Mouse (Mus musculus) heart, postnatal 25 days (tissue): ENCODE measurements at regions not wholly inside any gene's neighbourhood (a gene's known extent, or its start where the extent isn't known, plus 50 kb on each side); places are given as distances from the start of the nearest gene placed in this dataset.
"Not testable (repeated sequence)": the region's sequence is repeated elsewhere in the genome, so short reads cannot be mapped to it uniquely, and the experiment has no call there.

Source experiments
- DNase-seq: peaks from one replicate; pipeline ENCODE4 v3.0.0; 2022; ENCODE audit warnings: low spot score
- intact Hi-C: fragments of 180-260 bp; cut with DNase I; formaldehyde crosslinking; loops from one replicate; pipeline ENCODE4 v1.15.1; 2025

DNA sequence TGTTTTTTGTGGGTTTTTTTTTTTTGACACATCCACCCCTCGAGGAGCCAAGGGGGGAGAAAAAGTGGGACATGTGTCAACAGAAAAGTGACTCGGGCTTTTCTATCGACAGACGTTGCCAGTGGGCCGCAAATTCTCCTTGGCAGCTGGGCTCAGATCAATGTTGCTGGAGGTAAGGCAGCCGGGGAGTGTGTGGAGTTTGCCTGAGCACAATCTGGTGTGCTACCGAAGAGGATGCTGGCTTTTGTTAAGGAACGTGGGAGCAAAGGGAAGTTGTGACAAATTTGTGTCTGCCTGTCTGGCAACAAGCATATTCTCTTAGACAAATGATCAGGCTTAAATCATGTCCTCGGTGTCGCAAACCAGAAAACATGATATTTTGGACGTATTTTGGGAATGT is 170.2 kb upstream of the Mon1b start:
- intact Hi-C loops = no loop called here
- no peak for DNase-seq

DNA sequence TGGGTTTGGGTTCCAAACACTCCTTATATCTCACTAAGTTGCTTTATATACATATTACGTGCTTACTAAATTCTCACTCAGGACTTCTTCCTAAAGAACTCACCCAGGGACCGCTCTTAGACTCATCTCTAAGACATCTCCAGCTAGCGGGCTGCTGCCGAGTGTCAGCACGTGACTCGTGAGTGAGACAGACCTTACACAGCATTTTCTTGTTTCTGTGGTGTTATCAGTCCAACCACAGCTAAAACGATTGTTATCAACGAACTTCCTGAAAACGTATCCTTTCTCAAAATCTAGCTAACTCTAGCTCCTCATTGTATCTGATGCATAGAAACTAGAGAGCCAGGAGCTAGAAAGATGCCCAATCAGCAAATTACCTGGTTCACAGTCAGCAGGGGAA is 168.7 kb upstream of the Mon1b start:
- DNase-seq = no peak
- intact Hi-C loops = no loop called here

DNA sequence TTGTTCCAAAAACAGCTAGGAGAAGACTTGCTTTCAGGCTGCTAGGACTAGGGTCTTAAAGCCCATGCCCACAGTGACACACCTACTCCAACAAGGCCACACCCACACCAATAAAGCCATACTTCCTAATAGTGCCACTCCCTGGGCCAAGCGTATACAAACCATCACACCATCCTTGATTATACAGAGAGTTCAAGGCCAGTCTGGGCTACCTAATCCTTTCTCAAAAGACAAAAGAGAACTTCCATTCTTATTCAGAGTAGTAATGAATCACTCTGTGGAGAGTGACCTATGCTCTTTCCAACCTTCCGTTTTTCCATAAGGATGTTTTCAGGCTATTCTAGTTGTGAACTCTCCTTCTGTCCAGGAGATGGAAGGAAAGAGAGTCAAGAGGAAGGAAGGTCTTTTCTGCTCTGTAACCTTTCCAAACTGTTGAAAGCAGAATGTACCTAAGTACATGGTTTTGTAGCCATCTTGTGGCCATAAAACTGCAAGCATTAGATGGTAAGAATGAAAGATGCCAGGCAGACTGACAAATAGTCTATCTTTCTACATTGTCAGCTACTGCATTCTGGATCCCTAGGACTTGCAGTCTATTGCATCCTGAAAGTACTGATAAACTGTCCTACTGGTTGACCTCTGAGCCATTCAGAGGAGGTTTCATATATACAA is 145.8 kb upstream of the Mon1b start:
- no peak for DNase-seq
- intact Hi-C loops = no loop called here

DNA sequence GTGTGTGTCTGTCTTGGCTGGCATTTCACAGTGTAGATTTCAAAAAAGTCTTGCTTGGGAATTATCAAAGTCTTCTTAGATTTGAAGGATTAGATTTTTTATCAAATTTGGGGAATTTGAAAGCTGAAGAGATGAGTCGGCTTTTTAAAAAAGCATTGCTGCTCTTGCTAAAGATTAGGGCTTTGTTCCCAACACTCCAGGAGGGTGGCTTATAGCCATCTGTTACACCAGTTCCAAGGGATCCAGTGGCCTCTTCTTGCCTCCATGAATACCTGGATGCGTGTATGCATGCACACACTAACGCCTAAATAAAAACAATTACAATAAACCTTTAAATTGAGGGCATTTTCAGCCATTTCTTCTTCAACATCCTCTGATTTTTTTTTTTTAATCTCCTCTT is 144.5 kb upstream of the Mon1b start:
- DNase-seq = no peak
- intact Hi-C loops = no loop called here

DNA sequence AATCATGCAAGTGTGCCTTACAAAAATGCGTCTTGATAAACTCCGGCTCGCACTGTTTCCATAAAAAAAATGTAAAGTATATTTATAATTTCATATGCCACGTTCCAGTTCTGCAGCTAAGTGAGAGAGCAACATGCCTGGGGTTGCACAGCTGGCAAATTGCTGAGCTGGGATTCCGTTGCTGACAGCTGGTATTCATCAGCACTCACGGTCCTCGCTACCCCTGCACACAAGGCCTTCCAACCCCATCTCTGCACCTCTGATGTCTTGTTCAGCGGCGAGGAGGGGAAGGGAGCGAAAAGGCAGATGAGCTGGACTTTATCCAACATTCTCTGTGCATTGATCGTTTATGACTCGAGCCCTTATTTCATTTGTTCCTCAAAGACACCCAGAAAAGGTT is 138.5 kb upstream of the Mon1b start:
- no peak for DNase-seq
- intact Hi-C loops = no loop called here

DNA sequence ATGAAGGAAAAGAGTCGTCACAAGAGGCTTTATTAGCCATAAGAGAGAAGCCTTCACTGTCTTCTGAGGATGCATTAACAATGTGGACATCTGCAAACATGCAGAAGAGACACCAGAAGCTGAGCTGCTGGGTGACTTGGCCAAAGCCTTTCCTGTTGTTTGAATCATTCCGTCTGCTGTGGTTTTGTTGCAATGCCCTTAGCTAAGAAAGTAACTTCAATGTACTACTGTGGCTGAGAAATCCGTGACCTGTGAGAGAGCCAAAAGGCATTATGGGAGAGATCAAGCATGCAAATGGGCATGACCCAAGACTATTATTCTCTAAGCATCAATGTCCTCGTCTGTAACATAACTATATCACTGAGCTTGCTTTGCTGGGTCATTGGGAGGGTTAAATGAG is 132.7 kb upstream of the Mon1b start:
- intact Hi-C loops = no loop called here
- DNase-seq = no peak

DNA sequence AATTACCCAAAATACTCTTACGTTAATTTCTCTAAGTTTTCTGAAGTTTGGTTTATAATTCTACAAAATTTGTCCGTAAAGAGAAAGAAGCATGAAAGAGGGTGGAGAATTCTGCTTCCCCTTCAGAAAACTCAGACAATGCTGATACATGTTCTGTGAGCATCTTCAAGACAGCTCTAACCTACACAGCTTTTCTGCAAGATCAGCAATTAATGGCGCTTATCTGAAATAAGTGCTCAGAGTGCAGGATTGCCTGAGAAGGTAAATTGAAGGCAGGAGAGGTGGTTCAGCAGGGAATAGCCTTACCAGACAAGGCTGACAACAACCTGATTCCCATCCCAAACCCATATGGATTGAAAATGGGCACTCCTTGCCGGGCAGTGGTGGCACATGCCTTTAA is 122.5 kb upstream of the Mon1b start:
- intact Hi-C loops = no loop called here
- DNase-seq = no peak

DNA sequence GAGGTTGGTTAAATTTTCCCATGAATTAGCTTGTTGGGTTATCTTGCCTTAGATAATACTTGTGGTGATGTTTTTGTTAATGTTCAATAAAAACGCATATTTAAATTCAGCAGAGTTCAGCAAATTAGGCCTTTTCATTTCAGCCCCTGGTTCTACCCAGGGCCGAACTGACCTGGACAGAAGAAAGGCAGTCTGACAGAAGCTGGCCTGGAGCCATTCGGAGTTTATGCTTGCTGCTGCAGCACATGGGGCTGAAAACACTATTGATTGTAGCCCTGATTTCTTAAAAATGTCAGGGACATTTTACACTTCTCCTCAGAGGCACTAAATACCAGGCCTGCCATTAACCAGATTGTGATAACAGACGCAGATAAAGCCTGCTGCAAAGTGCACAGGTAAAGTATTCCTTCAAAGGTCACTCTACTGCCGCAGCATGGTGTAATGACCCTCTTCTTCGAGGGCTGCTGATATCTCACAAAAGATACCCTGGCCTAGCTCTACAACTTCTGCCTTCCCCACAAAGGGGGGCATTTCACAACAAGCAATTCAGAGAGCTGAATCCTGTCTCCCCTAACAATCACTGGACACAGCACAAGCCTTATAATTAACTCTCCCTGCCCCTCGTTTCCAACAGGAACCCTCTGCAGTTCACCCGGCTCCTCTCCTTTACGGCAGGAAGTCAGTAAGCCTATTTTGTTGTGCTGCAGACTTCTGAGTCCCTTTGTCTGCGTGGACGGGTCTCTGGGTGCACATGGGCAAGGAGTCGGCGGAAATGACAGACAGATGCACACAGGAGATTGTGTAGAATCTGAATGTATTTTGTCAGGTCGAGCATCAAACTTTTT is 121.3 kb upstream of the Mon1b start:
- DNase-seq = no peak
- intact Hi-C loops = no loop called here

DNA sequence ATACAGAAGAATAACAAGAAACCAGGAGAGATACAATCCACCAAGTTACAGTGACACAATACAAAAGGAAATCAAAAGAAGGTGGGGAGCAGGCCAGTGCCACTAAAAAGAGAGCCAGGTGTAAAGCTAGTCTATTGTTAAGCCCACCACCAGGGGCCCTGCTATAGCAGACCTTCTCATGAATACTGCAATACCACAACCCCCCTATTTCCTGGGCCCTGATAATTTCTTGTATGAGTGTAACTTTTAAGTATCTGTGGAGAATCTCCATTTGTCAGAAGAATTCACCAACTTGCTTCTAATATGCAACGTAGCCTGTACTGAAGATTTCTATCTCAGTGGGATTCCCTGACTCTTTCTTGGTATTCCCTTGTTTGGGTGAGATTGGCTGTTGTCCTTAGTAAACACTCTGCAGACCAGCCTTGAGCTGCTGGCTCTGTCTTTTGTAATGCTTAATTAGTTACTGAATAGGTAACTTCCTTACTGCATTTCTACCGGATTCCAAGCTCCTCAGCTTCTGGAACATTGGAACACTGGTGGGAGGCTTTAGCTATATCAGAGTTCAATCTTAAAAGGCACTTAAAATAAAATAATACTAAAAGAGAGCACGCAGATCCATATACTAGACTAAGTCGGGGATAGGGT is 120.5 kb upstream of the Mon1b start:
- intact Hi-C loops, DNase-seq: not testable (repeated sequence)

DNA sequence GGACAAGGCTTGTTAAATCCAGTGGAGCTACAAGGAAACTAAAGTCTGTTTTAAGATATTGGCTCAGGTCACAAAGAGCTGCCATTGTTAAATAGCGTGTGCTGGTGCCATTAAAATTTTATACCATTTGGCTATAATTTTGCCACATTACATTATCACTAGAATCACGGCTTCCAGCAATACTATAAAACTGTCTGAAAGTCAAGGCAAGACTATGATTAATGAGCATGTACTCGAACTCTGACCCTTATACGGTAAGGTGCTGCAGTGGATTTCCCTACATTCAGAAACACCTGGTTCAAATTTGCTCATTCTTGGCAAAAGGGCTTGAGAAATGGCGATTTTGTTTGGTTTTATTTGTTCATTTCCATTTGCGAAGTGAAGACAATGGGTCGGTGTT is 119.2 kb upstream of the Mon1b start:
- no peak for DNase-seq
- intact Hi-C loops = no loop called here

DNA sequence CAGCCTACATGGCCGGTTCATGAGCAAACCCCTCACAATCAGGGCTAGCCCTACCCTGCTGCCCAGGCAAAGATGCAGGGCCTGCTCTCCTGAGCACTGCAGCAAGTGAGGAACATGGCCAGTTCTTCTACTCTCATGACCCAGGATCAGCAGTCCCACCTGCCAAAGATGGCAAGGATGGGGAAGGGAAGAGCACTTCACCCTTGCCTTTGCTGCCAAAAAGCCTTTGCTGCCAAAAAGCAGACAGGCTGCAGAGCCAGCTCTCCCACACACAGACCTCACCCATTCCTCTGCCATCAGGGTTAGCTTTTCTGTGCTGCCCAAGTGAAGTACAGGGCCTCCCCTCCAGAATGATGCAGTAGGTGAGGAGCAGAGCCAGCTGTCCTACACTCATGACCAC is 117.5 kb upstream of the Mon1b start:
- intact Hi-C loops = no loop called here
- no peak for DNase-seq

DNA sequence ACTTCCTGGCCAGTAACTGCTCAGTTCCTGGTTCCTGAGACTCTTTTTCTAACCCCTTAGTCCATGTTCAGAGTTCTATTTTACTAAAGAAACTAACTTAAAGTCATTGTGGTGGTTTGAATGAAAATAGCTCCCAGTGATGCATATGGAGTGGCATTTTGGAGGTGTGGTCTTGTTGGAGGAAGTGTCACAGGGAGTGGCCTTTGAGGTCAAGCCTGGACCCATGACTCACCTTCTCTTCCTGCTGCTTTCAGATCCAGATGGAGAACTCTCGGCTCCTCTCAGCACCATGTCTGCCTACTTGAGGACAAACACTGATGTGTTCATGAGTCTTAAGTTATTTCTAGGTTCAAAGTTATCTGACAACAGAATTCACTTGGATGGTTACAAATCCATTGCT is 111.8 kb upstream of the Mon1b start:
- intact Hi-C loops = no loop called here
- no peak for DNase-seq

DNA sequence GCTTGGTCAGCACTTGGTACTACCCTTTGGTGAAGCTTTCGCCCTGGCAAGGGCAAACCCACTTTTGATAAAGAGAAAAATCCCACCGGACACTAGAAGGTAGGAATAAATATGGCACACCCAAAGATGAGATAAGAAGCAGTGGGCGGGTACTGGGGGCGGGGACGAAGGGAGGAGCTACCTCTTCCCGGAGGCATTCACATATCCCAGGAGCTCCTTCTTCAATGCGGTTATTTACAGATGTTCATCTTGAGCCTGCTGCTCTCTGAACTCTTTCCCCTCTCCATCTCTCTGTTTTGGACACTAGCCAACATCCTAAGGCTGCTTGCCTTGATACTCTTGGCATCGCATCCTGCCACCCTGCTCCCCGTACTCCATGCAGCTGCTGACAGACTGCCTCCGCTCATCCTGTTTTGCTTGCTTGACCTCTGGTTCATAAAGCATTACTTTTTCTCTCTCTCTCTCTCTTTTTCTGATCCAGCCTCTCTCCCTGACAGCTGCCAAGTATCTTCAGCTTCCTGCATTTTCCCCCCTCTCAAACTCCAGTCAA is 104.2 kb upstream of the Mon1b start:
- no peak for DNase-seq

DNA sequence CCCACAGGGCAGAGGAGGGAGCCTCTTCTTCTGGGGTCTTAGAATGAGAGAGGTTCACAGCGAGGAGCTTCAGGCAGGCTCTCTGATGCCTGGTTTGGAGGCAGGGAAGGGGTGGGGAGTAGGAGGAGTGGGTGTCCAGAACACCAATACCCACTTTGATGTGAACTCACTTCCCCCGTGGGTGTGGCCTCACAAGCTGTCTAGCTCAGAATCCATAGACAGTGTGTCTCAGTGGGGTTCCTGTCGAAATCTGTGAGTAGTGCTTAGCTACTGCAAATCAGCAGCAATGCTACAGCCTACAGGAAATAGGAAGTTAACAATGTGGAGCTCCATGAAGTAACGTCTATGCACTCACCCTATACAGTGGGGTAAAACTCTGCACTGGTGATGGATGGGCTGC is 102.5 kb upstream of the Mon1b start:
- no peak for DNase-seq
- intact Hi-C loops = no loop called here

More for the DNA sequence above, 104.2 kb upstream of the Mon1b start:
- intact Hi-C loops = no loop called here

DNA sequence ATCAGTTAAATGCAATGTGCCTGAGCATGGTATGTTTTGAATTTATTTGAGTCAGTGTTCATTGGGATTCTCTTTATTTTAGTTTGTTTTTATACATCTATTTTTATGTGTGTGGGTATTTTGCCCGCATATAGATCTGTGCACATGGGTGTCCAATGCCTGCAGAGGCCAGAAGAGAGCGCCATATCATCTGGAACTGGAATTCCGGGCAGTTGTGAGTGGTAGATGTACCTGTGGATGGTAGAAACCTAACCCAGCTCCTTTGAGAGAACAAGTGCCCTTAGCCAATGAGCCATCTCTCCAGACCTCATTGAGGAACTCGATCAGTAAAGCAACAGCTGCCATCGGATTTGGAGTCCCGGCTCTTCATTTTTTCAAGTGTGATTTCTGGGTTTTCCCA is 94.0 kb upstream of the Mon1b start:
- DNase-seq = no peak
- intact Hi-C loops = no loop called here

DNA sequence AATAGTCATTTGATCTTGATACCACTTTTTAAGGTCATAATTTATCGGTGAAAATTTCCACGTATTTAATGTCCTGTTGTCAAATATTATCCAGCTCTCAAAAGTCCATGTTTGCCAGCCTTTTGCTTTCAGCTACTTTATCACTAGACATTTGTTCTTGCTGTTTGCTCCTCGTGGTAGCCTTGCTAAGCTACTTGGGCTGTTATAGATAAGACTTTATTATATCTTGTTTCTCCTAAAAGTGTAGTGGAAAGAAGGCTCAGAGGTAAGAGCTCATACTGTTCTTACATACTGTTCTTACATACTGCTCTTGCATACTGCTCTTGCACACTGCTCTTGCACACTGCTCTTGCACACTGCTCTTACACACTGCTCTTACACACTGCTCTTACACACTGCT is 93.3 kb upstream of the Mon1b start:
- intact Hi-C loops = no loop called here
- DNase-seq = no peak

DNA sequence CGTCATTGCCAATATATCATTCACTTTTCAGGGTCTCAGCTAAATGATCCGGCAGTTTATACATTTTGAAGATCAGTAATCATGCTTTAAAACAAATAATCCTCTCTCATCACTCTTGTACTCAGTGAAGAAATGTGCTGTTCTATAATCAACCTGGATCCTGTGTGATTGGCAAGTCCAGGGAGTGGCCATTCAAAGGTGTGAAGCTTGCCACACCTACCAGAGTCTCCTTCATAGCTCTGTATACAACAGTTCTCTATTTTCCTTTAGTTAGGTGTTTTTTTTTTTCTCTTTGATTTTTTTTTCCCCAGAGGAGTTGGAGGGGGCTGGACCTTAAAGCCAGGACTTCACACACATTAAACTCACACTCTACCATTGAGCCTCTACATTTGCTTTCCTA is 92.7 kb upstream of the Mon1b start:
- intact Hi-C loops = no loop called here
- DNase-seq = no peak

DNA sequence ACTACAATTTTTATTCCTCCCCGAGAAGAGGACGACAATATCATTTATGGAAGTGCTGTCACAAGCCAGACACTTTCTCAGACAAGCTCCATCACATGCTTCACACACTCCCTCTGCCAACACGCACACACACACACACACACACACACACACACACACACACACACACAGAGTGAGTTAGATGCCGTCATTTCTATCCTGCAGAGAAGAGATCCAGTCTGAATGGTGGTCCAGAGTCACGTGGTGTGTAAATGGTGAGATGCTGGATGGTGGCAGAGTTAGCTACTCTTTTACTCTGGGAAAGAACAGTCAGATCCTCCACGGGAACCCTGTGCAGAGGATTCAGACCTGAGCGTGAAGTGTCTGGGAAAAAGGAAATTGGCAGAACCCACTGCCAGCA is 86.2 kb upstream of the Mon1b start:
- no peak for DNase-seq
- intact Hi-C loops = no loop called here

DNA sequence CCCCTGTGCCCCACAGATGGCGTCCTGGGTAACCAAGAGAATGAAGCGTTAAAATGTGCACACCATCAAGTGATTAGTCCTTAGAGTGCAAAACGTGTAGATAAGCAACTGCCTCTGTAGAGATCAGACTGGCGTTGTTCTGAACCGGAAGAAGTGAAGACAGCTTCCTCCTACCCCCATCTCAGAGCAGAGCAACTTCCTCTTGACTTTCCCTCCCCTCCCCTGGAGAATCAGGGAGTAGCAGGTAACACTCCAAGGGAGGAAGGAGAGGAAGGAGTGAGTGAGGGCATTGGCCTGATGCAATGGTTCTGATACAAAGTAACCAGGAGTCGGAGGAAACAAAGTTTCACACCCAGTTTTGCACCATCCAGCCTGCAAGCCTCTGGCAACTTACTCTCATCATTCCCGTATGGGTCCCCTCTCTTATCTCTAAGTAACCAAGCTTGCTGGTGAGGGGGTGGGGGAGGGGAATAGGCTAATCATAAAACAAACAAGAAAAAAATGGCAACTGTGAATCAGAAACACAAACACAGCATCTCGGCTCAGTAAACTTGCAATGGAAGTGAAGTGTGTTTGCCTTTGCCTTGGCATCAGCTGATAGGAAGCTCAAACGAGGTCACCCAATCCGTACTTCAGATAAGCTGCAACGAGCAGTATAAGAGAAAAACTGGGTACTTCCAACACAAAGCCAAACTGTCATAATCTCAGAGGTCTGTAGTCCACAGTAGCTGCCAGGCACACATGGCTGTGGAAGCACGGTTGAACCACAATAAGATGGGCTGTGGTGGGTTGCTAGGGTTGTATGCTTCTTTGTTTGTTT is 83.7 kb upstream of the Mon1b start:
- no peak for DNase-seq
- intact Hi-C loops = no loop called here

DNA sequence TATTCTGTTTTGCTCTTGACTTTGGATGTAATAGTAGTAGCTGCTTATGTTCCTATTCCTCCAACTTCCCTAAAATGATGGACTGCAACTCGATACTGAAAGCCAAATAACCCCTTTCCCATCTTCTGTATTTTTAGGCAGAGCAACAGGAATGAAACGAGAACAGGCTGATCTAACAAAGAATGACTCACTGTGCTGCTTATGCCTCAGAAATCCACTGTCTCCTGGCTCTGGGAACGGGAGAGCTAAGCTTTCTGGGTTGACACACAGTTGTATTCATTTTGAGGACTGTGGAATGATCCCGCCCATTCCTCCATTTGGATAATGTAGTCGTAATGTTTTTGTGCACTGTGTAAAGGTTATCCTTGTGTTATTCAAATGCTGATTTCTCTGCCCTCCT is 82.6 kb upstream of the Mon1b start:
- no peak for DNase-seq
- intact Hi-C loops = no loop called here
